Mouse (Mus musculus): ENCODE measurements around the gene Pfdn6.

DNA sequence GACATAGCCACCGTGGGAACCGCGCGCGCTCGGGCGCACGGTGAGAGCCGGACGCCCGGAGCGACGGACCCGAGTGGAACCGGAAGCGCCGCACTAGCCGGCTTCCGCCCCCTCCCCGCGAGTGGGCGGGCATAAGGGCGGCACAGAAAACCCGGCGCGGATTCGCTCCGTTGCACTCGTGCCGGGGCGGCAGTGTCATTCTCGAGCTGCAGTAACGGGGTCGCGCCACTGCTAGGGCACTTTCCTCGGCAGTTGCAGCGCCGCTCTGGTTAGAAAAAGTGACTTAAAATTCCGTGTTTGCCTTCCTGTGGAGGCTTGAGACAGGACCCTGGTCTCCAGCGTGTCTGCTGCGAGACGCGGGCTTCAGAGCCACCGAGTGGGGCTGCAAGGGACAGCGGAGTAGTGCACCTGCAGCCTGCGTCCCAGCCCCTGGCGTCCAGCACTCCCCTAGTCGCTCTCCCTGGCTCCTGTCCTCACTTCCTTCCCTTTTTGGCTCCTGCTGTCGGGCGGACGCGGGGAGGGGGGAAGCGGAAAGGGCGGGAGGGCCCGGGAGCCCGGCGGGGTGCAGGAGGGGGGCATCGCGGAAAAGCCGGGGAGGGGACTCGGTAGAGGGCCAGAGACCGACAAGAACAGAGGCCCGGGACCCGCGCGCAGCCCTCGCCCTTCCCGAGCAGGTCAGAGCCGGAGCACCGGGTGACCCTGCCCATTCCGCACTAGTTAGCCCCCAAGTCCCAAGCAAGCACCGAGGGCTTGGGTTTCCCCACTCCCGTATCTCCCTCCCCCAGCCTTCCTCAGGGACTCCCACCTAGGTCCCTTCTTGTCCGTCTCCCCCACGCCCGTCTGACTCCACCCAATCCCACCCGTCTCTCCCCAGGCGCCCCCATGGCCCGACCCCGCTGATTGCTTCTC, 10.5 kb downstream of the Pfdn6 start, which contains the start of gene Rgl2:
- TF ChIP-seq CTCF (IDR thresholded peaks at IDR 0.05; ENCODE audit: low read depth, low read length) (no peak), POLR2A (IDR thresholded peaks at IDR 0.05; ENCODE audit: borderline replicate concordance, low read depth, low read length) (no peak)
